Comparison of ENCODE assay signal across 14 mouse cellular contexts in the genomic region with DNA sequence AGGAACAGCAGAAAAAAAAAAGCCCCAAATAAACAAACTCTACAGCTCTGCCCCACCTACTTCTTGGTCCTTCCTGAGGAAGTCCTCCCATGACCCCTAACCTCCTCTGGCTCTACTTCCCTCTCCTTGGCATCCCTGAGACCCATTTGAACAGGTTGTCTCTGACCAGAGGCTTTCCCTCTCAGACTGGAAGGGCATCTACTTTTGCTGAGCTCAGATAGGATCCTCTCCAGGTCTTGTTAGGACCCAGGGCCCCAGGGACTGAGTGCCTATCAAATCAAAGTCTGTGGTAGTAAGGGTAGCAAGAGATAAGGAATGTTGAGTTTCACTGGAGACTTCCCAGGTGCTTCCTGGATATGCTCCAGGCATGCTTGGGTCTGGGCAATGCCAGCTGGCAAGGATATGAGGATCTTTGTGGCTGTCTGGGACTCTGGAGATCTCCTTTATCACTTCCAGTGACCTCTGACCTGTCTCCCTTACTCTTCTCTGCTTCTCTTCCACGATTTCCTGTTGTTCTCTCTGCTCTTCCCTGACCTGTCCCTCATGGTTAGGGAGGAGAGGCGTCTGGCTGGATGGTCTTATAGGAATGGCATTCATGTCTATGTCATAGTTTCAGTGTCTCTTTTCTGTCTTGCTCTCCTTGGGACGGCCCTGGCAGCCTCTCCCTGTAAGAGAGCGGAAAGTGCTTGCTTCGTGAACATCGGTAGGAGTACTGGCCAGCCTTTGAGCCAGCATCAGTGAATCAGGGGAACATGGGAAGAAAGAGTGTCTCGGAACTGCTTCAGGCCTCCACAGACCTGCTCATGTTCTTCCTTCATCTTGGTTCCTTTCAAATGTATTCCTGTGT. TPM values are rescaled to one million over a fixed set of nuclear protein-coding genes. Genes with fewer than 3 reads are reported as not detected.
DNase-seq lines count a peak whose midpoint lies in the region; ATAC-seq and TF ChIP-seq lines count a peak whose summit lies in the region.
"Had no signal": no experiment of that assay in that cellular context is flagged by ENCODE, and none has a peak within 500 bp of the region (broad histone marks: within the 10 kb centered on the region; RNA-seq: fewer than 3 reads in every experiment).

No protein-coding gene starts in this region.

- peak overlapping the region; percentile 18 for H3K4me3 ChIP-seq in gastrocnemius, adult 2 months
- H3K4me3 ChIP-seq in kidney, embryonic 14.5 days (ENCODE audit: low read length), result no peak overlapping the region
- H3K4me3 ChIP-seq in hindbrain, embryonic 12.5 days, result no peak overlapping the region
- H3K4me3 ChIP-seq: forebrain, embryonic 10.5 days; liver, embryonic 13.5 days; midbrain, embryonic 13.5 days had no signal

- no peak overlapping the region for H3K9ac ChIP-seq in kidney, embryonic 14.5 days (ENCODE audit: low read depth, low read length)
- H3K9ac ChIP-seq in hindbrain, embryonic 12.5 days, result no peak overlapping the region
- H3K9ac ChIP-seq: liver, embryonic 13.5 days; midbrain, embryonic 13.5 days had no signal

- TF ChIP-seq CTCF in gastrocnemius, adult 2 months (IDR thresholded peaks at IDR 0.05), result no peak

- no peaks in the 10 kb centered on the region for H3K9me3 ChIP-seq in kidney, embryonic 14.5 days (ENCODE audit: control insufficient read depth, low read length)
- no peaks in the 10 kb centered on the region for H3K9me3 ChIP-seq in hindbrain, embryonic 12.5 days (replicated peaks)
- H3K9me3 ChIP-seq: forebrain, embryonic 10.5 days; liver, embryonic 13.5 days; midbrain, embryonic 13.5 days had no signal

- peaks cover 23% of the 10 kb centered on the region for H3K4me1 ChIP-seq in kidney, embryonic 14.5 days (ENCODE audit: control insufficient read depth, insufficient read depth, low read length)
- H3K4me1 ChIP-seq in hindbrain, embryonic 12.5 days, result peaks cover 12% of the 10 kb centered on the region
- H3K4me1 ChIP-seq: midbrain, embryonic 13.5 days had no signal

- WGBS in kidney, embryonic 14.5 days, result 66% methylated on average over 7 of the region's 7 CpGs
- WGBS in hindbrain, embryonic 12.5 days, result 68% methylated on average over 7 of the region's 7 CpGs

- H3K4me2 ChIP-seq in kidney, embryonic 14.5 days (replicated peaks; ENCODE audit: low read depth, low read length), result no peak overlapping the region
- no peak overlapping the region for H3K4me2 ChIP-seq in hindbrain, embryonic 12.5 days (replicated peaks)
- H3K4me2 ChIP-seq: liver, embryonic 13.5 days; midbrain, embryonic 13.5 days had no signal

- intact Hi-C loops in gastrocnemius, adult 2 months (cut with DNase I), result no loop called here

- no peaks in the 10 kb centered on the region for H3K36me3 ChIP-seq in kidney, embryonic 14.5 days (ENCODE audit: control insufficient read depth, insufficient read depth, low read length)
- no peaks in the 10 kb centered on the region for H3K36me3 ChIP-seq in hindbrain, embryonic 12.5 days
- H3K36me3 ChIP-seq: forebrain, embryonic 10.5 days; liver, embryonic 13.5 days; midbrain, embryonic 13.5 days had no signal

- H3K27ac ChIP-seq in gastrocnemius, adult 2 months, result peak overlapping the region; percentile 85
- no peak overlapping the region for H3K27ac ChIP-seq in kidney, embryonic 14.5 days (ENCODE audit: low read depth, low read length)
- no peak overlapping the region for H3K27ac ChIP-seq in hindbrain, embryonic 12.5 days
- H3K27ac ChIP-seq: forebrain, embryonic 10.5 days; liver, embryonic 13.5 days; midbrain, embryonic 13.5 days had no signal

- H3K27me3 ChIP-seq in kidney, embryonic 14.5 days (ENCODE audit: control insufficient read depth, insufficient read depth, low read length), result no peaks in the 10 kb centered on the region
- H3K27me3 ChIP-seq in hindbrain, embryonic 12.5 days, result no peaks in the 10 kb centered on the region; the same call in 1 of the 2 replicates
- H3K27me3 ChIP-seq: liver, embryonic 13.5 days had no signal

- DNase-seq in gastrocnemius, adult 2 months, result peak; percentile 56
- DNase-seq in gastrocnemius, adult 18-20 months (ENCODE audit: low spot score), result no peak
- DNase-seq in kidney, adult 9 months, result peak; percentile 64
- DNase-seq in kidney, postnatal 36 days, result peak; percentile 57 to 73
- no peak for DNase-seq in right cerebral cortex, postnatal 10 days (ENCODE audit: low spot score in 2 of 2)
- DNase-seq: cerebellum, adult 11-12 months; liver, embryonic 13.5 days; right cerebral cortex, postnatal 25 days had no signal

- ATAC-seq in kidney, embryonic 14.5 days (ENCODE audit: low FRiP score, low TSS enrichment), result no peak
- ATAC-seq in neutrophil, adult 5-6 weeks (ENCODE audit: extremely low read depth, insufficient number of reproducible peaks, low FRiP score, poor library complexity, severe bottlenecking), result peak; percentile 33
- ATAC-seq in hindbrain, embryonic 12.5 days (ENCODE audit: low FRiP score), result no peak
- ATAC-seq: midbrain, embryonic 13.5 days had no signal

RNA-seq across cellular contexts. Expression of a gene that starts 2.4 kb away (rescaled TPM):
- 1 to 10 TPM; 1.6 to 2.5 TPM for total RNA-seq in gastrocnemius, adult 2 months (2021)
- 1 to 10 TPM; 1.4 to 3.8 TPM for total RNA-seq in gastrocnemius, adult 18-20 months (2021)
- polyA plus RNA-seq in kidney, embryonic 14.5 days (2014; fragmentation: Nextera tagmentation; extraction: Ambion mirVana), result 2.4 and 3.6 TPM in 2 replicates
- total RNA-seq in neutrophil, adult 5-6 weeks (2017), result 31.7 and 34.7 TPM in 2 replicates
- 0.14 and 0.21 TPM in 2 replicates for polyA plus RNA-seq in hindbrain, embryonic 12.5 days (2016; fragmentation: Nextera tagmentation; extraction: Ambion mirVana)

RNA-seq across cellular contexts. Expression of a gene that starts 38.5 kb away (rescaled TPM):
- total RNA-seq in gastrocnemius, adult 2 months (2021), result not detected
- total RNA-seq in gastrocnemius, adult 18-20 months (2021), result under 1 TPM in 1 of 2 experiments, not detected in 1; 0.14 TPM
- polyA plus RNA-seq in kidney, embryonic 14.5 days (2014; fragmentation: Nextera tagmentation; extraction: Ambion mirVana), result 34.6 and 44.0 TPM in 2 replicates
- 8.6 and 9.6 TPM in 2 replicates for total RNA-seq in neutrophil, adult 5-6 weeks (2017)
- polyA plus RNA-seq in hindbrain, embryonic 12.5 days (2016; fragmentation: Nextera tagmentation; extraction: Ambion mirVana), result 8.8 and 10.5 TPM in 2 replicates
- total RNA-seq: gastrocnemius, adult 8-10 months had no signal

Comparison
In these comparisons a context has a peak if more than half of its experiments do, and no peak if none do; other contexts are left out.
1. DNase-seq: peak in gastrocnemius, adult 2 months (single experiment), kidney, adult 9 months (single experiment) and kidney, postnatal 36 days (2 of 2); none in gastrocnemius, adult 18-20 months (single experiment) and right cerebral cortex, postnatal 10 days (0 of 2).